Mouse (Mus musculus): ENCODE data around the gene Thap3.

DNA sequence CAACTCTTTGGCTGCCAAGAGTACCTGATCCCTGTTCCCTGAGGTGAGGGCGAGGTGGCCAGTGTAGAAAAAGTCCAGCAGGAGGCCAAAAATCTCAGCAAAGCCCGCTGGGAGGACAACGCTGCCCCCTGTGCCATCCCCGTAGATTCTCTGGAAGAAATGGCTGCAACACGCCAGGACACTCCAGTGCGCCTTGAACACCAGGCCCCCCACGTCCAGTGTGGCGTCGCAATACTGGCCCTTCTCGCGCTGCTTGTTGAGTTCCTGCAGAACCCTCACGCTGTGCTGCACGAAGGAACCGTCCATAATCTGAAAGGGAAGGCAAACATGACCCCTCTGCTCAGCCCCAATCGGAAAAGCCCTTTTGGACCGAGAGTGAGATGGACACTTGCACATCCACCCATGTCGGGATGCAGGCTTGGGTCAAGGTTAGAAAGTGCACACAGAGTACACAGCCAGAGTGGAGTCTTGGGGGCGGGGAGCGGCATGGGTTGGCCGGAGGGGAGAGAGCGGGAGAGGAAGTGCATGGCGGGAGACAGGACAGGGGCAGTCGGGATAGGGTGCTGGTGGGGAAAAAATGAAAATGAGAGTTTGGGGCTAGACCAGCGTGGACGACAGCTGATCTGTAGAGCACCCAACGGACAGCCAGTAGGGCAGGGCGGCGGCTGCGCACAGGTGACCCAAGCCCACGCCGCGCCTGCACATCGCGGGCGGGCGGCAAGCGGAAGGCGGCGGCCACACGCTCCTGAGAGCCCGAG lies 38.1 kb upstream of the Thap3 start:
- no peak for TF ChIP-seq GATA1 (IDR thresholded peaks at IDR 0.05; ENCODE audit: low read length)
- no peak for TF ChIP-seq TAL1 (IDR thresholded peaks at IDR 0.05; ENCODE audit: low read length)

All from erythroblast, embryonic 14.5 days (primary cell).